Mouse (Mus musculus) hindbrain, embryonic 13.5 days (tissue): ENCODE results near the gene Camk2g. TPM values are rescaled to one million over a fixed set of nuclear protein-coding genes. Genes with fewer than 3 reads are reported as not detected.

Source experiments
- ATAC-seq: fragments of 200-750 bp; cut with Nextera tagmentation; 2 replicates; pipeline ENCODE4 v1.8.0; 2017; ENCODE audit warnings: moderate TSS enrichment; ENCODE audit not compliant: low FRiP score
- H3K27ac ChIP-seq: fragments of 300-500 bp; sonication (generic); 2 replicates; pipeline ENCODE4 v1.5.1; 2015; ENCODE audit warnings: inconsistent platforms, mild to moderate bottlenecking, moderate library complexity
- H3K27me3 ChIP-seq: fragments of 300-500 bp; sonication (generic); 2 replicates; pipeline ENCODE4 v1.6.1; 2015; ENCODE audit warnings: mild to moderate bottlenecking, inconsistent platforms
- H3K36me3 ChIP-seq: fragments of 300-500 bp; sonication (generic); 2 replicates; pipeline ENCODE4 v1.6.1; 2015; ENCODE audit warnings: mild to moderate bottlenecking, inconsistent platforms
- H3K4me1 ChIP-seq: fragments of 300-500 bp; sonication (generic); replicated peaks from 2 replicates; pipeline ENCODE4 v1.6.1; 2015; ENCODE audit warnings: inconsistent platforms
- H3K4me2 ChIP-seq: fragments of 300-500 bp; sonication (generic); 2 replicates; pipeline ENCODE4 v1.6.1; 2015; ENCODE audit warnings: inconsistent platforms, mild to moderate bottlenecking, moderate library complexity
- H3K4me3 ChIP-seq: fragments of 300-500 bp; sonication (generic); 2 replicates; pipeline ENCODE4 v1.5.1; 2015; ENCODE audit warnings: mild to moderate bottlenecking, inconsistent platforms
- H3K9ac ChIP-seq: fragments of 300-500 bp; sonication (generic); 2 replicates; pipeline ENCODE4 v1.6.1; 2015; ENCODE audit warnings: mild to moderate bottlenecking, inconsistent platforms
- H3K9me3 ChIP-seq: fragments of 300-500 bp; sonication (generic); 2 replicates; pipeline ENCODE4 v1.6.1; 2016; ENCODE audit warnings: inconsistent platforms
- WGBS: fragments of 180-500 bp; shearing (Covaris S2); methylation state at CpG from one replicate; pipeline ENCODE4 v1.1.7; 2015; 5-methylcytosine and 5-hydroxymethylcytosine counted together
- polyA plus RNA-seq: library from polyadenylated mRNA; unstranded; fragments of >200 nt; fragmentation: Nextera tagmentation; extraction: Ambion mirVana; gene quantifications from 2 replicates; pipeline ENCODE4 v1.2.1, GENCODE M21; 2015

Gene Camk2g
- polyA plus RNA-seq, 1 experiment from 2014 or later: 116 TPM

GRCm38 (mm10) chr14:20828524-20828923 is 34.6 kb upstream of the Camk2g start:
- H3K27ac ChIP-seq: no peak overlapping the region
- WGBS: 90% methylated on average over 3 of the region's 3 CpGs
- no peaks in the 10 kb centered on the region for H3K4me1 ChIP-seq
- H3K4me2 ChIP-seq: no peak overlapping the region
- H3K4me3 ChIP-seq: no peak overlapping the region
- ATAC-seq: no peak
- no peaks in the 10 kb centered on the region for H3K36me3 ChIP-seq
- H3K27me3 ChIP-seq: no peaks in the 10 kb centered on the region
- H3K9me3 ChIP-seq: no peaks in the 10 kb centered on the region
- no peak overlapping the region for H3K9ac ChIP-seq

GRCm38 (mm10) chr14:20827491-20827890 is 33.6 kb upstream of the Camk2g start:
- Histone ChIP-seq H3K4me2 (no peak overlapping the region), H3K4me1 (no peaks in the 10 kb centered on the region), H3K27me3 (no peaks in the 10 kb centered on the region), H3K36me3 (no peaks in the 10 kb centered on the region), H3K27ac (no peak overlapping the region), H3K9me3 (no peaks in the 10 kb centered on the region), H3K9ac (no peak overlapping the region), H3K4me3 (no peak overlapping the region)
- 90% methylated on average over 5 of the region's 5 CpGs for WGBS
- no peak for ATAC-seq

GRCm38 (mm10) chr14:20827061-20827460 is 33.2 kb upstream of the Camk2g start:
- H3K4me2 ChIP-seq: no peak overlapping the region
- no peak overlapping the region for H3K27ac ChIP-seq
- no peak for ATAC-seq
- 87% methylated on average over 8 of the region's 8 CpGs for WGBS
- no peak overlapping the region for H3K9ac ChIP-seq
- H3K27me3 ChIP-seq: no peaks in the 10 kb centered on the region
- H3K36me3 ChIP-seq: no peaks in the 10 kb centered on the region
- no peaks in the 10 kb centered on the region for H3K9me3 ChIP-seq
- no peak overlapping the region for H3K4me3 ChIP-seq
- no peaks in the 10 kb centered on the region for H3K4me1 ChIP-seq

GRCm38 (mm10) chr14:20825516-20825915 is 31.6 kb upstream of the Camk2g start:
- Histone ChIP-seq H3K36me3 (no peaks in the 10 kb centered on the region), H3K4me2 (no peak overlapping the region), H3K27ac (no peak overlapping the region), H3K27me3 (no peaks in the 10 kb centered on the region), H3K4me3 (no peak overlapping the region), H3K9me3 (no peaks in the 10 kb centered on the region), H3K4me1 (no peaks in the 10 kb centered on the region), H3K9ac (no peak overlapping the region)
- no peak for ATAC-seq
- WGBS: 88% methylated on average over 2 of the region's 2 CpGs

GRCm38 (mm10) chr14:20824517-20824916 is 30.6 kb upstream of the Camk2g start:
- Histone ChIP-seq H3K9ac (no peak overlapping the region), H3K4me2 (no peak overlapping the region), H3K27ac (no peak overlapping the region), H3K36me3 (no peaks in the 10 kb centered on the region), H3K27me3 (no peaks in the 10 kb centered on the region), H3K9me3 (no peaks in the 10 kb centered on the region), H3K4me3 (no peak overlapping the region), H3K4me1 (no peaks in the 10 kb centered on the region)
- ATAC-seq: no peak
- 90% methylated on average over 1 of the region's 1 CpGs for WGBS

GRCm38 (mm10) chr14:20815448-20815847 is 21.6 kb upstream of the Camk2g start:
- no peak overlapping the region for H3K4me3 ChIP-seq
- H3K4me1 ChIP-seq: no peaks in the 10 kb centered on the region
- WGBS: 93% methylated on average over 3 of the region's 3 CpGs
- no peak overlapping the region for H3K27ac ChIP-seq
- H3K36me3 ChIP-seq: no peaks in the 10 kb centered on the region
- H3K27me3 ChIP-seq: no peaks in the 10 kb centered on the region
- no peak overlapping the region for H3K9ac ChIP-seq
- no peak overlapping the region for H3K4me2 ChIP-seq
- H3K9me3 ChIP-seq: peaks cover 10% of the 10 kb centered on the region; the same call in 1 of the 2 replicates
- no peak for ATAC-seq

- Histone ChIP-seq H3K27ac (no peak overlapping the region), H3K4me2 (no peak overlapping the region), H3K9me3 (peaks cover 6% of the 10 kb centered on the region; the same call in 1 of the 2 replicates), H3K36me3 (no peaks in the 10 kb centered on the region), H3K27me3 (no peaks in the 10 kb centered on the region), H3K4me3 (no peak overlapping the region), H3K4me1 (no peaks in the 10 kb centered on the region), H3K9ac (no peak overlapping the region)
- WGBS: 77% methylated on average over 7 of the region's 7 CpGs
- ATAC-seq: no peak
Measured at GRCm38 (mm10) chr14:20811779-20812406, 18.0 kb upstream of the Camk2g start.

- Histone ChIP-seq H3K36me3 (no peaks in the 10 kb centered on the region), H3K4me3 (no peak overlapping the region), H3K9me3 (no peaks in the 10 kb centered on the region), H3K4me1 (no peaks in the 10 kb centered on the region), H3K27me3 (no peaks in the 10 kb centered on the region), H3K4me2 (no peak overlapping the region), H3K9ac (no peak overlapping the region), H3K27ac (no peak overlapping the region)
- WGBS: 89% methylated on average over 8 of the region's 8 CpGs
- no peak for ATAC-seq
Measured at GRCm38 (mm10) chr14:20811236-20811635, 17.3 kb upstream of the Camk2g start.

- Histone ChIP-seq H3K4me2 (no peak overlapping the region), H3K9me3 (no peaks in the 10 kb centered on the region), H3K4me3 (no peak overlapping the region), H3K36me3 (no peaks in the 10 kb centered on the region), H3K27me3 (no peaks in the 10 kb centered on the region), H3K4me1 (0 out of 2 replicates have a peak, but pooled peaks cover 2% of the 10 kb centered on the region), H3K27ac (no peak overlapping the region), H3K9ac (no peak overlapping the region)
- no peak for ATAC-seq
Measured at GRCm38 (mm10) chr14:20809820-20810219, 15.9 kb upstream of the Camk2g start.

- no peak for ATAC-seq
- no peak overlapping the region for H3K4me2 ChIP-seq
- WGBS: 86% methylated on average over 4 of the region's 4 CpGs
- no peaks in the 10 kb centered on the region for H3K9me3 ChIP-seq
- H3K36me3 ChIP-seq: no peaks in the 10 kb centered on the region
- H3K27me3 ChIP-seq: no peaks in the 10 kb centered on the region
- no peak overlapping the region for H3K27ac ChIP-seq
- 0 out of 2 replicates have a peak, but pooled peaks cover 2% of the 10 kb centered on the region for H3K4me1 ChIP-seq
- H3K4me3 ChIP-seq: no peak overlapping the region
- no peak overlapping the region for H3K9ac ChIP-seq
Measured at GRCm38 (mm10) chr14:20809349-20809748, 15.5 kb upstream of the Camk2g start.

GRCm38 (mm10) chr14:20806116-20806840 is 12.4 kb upstream of the Camk2g start:
- WGBS: 90% methylated on average over 14 of the region's 14 CpGs
- no peaks in the 10 kb centered on the region for H3K36me3 ChIP-seq

GRCm38 (mm10) chr14:20804964-20805672 is 11.2 kb upstream of the Camk2g start:
- WGBS: 66% methylated on average over 9 of the region's 9 CpGs
- H3K27ac ChIP-seq: no peak overlapping the region
- no peak overlapping the region for H3K4me2 ChIP-seq
- 0 out of 2 replicates have a peak, but pooled peaks cover 2% of the 10 kb centered on the region for H3K4me1 ChIP-seq
- H3K36me3 ChIP-seq: no peaks in the 10 kb centered on the region
- no peak overlapping the region for H3K4me3 ChIP-seq
- H3K27me3 ChIP-seq: no peaks in the 10 kb centered on the region
- H3K9ac ChIP-seq: no peak overlapping the region
- H3K9me3 ChIP-seq: no peaks in the 10 kb centered on the region
- no peak for ATAC-seq

More at GRCm38 (mm10) chr14:20806116-20806840, 12.4 kb upstream of the Camk2g start:
- no peaks in the 10 kb centered on the region for H3K9me3 ChIP-seq
- H3K27me3 ChIP-seq: no peaks in the 10 kb centered on the region
- no peak overlapping the region for H3K9ac ChIP-seq
- no peak for ATAC-seq
- no peak overlapping the region for H3K4me2 ChIP-seq
- H3K4me3 ChIP-seq: no peak overlapping the region
- no peak overlapping the region for H3K27ac ChIP-seq
- H3K4me1 ChIP-seq: 0 out of 2 replicates have a peak, but pooled peaks cover 2% of the 10 kb centered on the region
